Mouse (Mus musculus) spleen, postnatal 36 days (tissue): Measurements from ENCODE around the gene Usp50.

ENCODE experiments used
- DNase-seq, 2 experiments: peaks; one replicate each; pipeline ENCODE4 v3.0.0; 2022; ENCODE audit warnings: low spot score in 2 of 2, mixed read lengths in 1 of 2

Gene Usp50

GRCm38 (mm10) chr2:126740314-126740713, 43.0 kb downstream of the Usp50 start:
- DNase-seq: no peak

GRCm38 (mm10) chr2:126735339-126736073, 47.8 kb downstream of the Usp50 start:
- DNase-seq: no peak

- DNase-seq: no peak
Measured at GRCm38 (mm10) chr2:126730502-126730901, 52.8 kb downstream of the Usp50 start.

GRCm38 (mm10) chr2:126729207-126729606, 54.1 kb downstream of the Usp50 start:
- no peak for DNase-seq

GRCm38 (mm10) chr2:126712950-126713349, 70.3 kb downstream of the Usp50 start:
- no peak for DNase-seq

- DNase-seq: no peak
Measured at GRCm38 (mm10) chr2:126712526-126712925, 70.7 kb downstream of the Usp50 start.

GRCm38 (mm10) chr2:126708361-126708760, 74.9 kb downstream of the Usp50 start:
- DNase-seq: no peak

- no peak for DNase-seq
Measured at GRCm38 (mm10) chr2:126707438-126707779, 75.9 kb downstream of the Usp50 start.

GRCm38 (mm10) chr2:126706759-126707437, 76.4 kb downstream of the Usp50 start, which contains the start of gene Usp8:
Gene Usp8 (plus strand): TSS chr2:126707328.
- peak; percentile 98 to 99 for DNase-seq

- DNase-seq: no peak
Measured at GRCm38 (mm10) chr2:126695285-126695684, 88.0 kb downstream of the Usp50 start.

- DNase-seq: no peak
Measured at GRCm38 (mm10) chr2:126691290-126691689, 92.0 kb downstream of the Usp50 start.

GRCm38 (mm10) chr2:126682937-126683336, 100.3 kb downstream of the Usp50 start:
- DNase-seq: no peak

- DNase-seq: peak; percentile 18 to 25
Measured at GRCm38 (mm10) chr2:126682333-126682732, 100.9 kb downstream of the Usp50 start.

- DNase-seq: no peak
Measured at GRCm38 (mm10) chr2:126677366-126677765, 105.9 kb downstream of the Usp50 start.

GRCm38 (mm10) chr2:126676122-126676515, 107.2 kb downstream of the Usp50 start, which contains the start of gene Gabpb1:
Gene Gabpb1 (minus strand): TSS chr2:126676337.
- peak in 1 of 2 experiments; percentile 12 for DNase-seq

- DNase-seq: peak; percentile 81 to 85
Measured at GRCm38 (mm10) chr2:126675169-126676121, 107.8 kb downstream of the Usp50 start.

- peak; percentile 44 to 48 for DNase-seq
Measured at GRCm38 (mm10) chr2:126674441-126675168, 108.7 kb downstream of the Usp50 start.

GRCm38 (mm10) chr2:126673317-126674242, 109.7 kb downstream of the Usp50 start:
- peak; percentile 38 to 44 for DNase-seq

GRCm38 (mm10) chr2:126668621-126669252, 114.5 kb downstream of the Usp50 start:
- DNase-seq: no peak

GRCm38 (mm10) chr2:126665984-126666383, 117.3 kb downstream of the Usp50 start:
- DNase-seq: no peak
